Mouse (Mus musculus) stomach, postnatal 0 days (tissue): ENCODE measurements around the gene Rasa4. TPM values are rescaled to one million over a fixed set of nuclear protein-coding genes. Genes with fewer than 3 reads are reported as not detected.
A peak's percentile ranks its signal among the peaks of the same experiment; 100 is the strongest.

Source experiments
- ATAC-seq: fragments of 200-750 bp; cut with Nextera tagmentation; 2 replicates; pipeline ENCODE4 v1.8.0; 2017; ENCODE audit not compliant: low FRiP score, low TSS enrichment
- DNase-seq: peaks from one replicate; pipeline ENCODE4 v3.0.0-alpha.2; 2016; ENCODE audit warnings: low spot score
- H3K27ac ChIP-seq: fragments of 300-500 bp; sonication (generic); replicated peaks from 2 replicates; pipeline ENCODE4 v1.5.1; 2014; ENCODE audit warnings: mild to moderate bottlenecking, control low read depth
- H3K27me3 ChIP-seq: fragments of 300-500 bp; sonication (generic); 2 replicates; pipeline ENCODE4 v1.6.1; 2014; ENCODE audit warnings: low read length; ENCODE audit not compliant: control insufficient read depth, insufficient read depth
- H3K36me3 ChIP-seq: fragments of 300-500 bp; sonication (generic); 2 replicates; pipeline ENCODE4 v1.6.1; 2014; ENCODE audit warnings: low read length, mixed read lengths; ENCODE audit not compliant: control insufficient read depth, insufficient read depth
- H3K4me1 ChIP-seq: fragments of 300-500 bp; sonication (generic); replicated peaks from 2 replicates; pipeline ENCODE4 v1.6.1; 2014; ENCODE audit warnings: antibody characterized with exemption; ENCODE audit not compliant: control insufficient read depth, insufficient read depth
- H3K4me2 ChIP-seq: fragments of 300-500 bp; sonication (generic); replicated peaks from 2 replicates; pipeline ENCODE4 v1.6.1; 2014; ENCODE audit warnings: low read depth, mild to moderate bottlenecking, control low read depth, moderate library complexity
- H3K4me3 ChIP-seq: fragments of 300-500 bp; sonication (generic); 2 replicates; pipeline ENCODE4 v1.5.1; 2014; ENCODE audit warnings: low read depth, low read length, control low read depth
- H3K9ac ChIP-seq: fragments of 300-500 bp; sonication (generic); 2 replicates; pipeline ENCODE4 v1.6.1; 2014; ENCODE audit warnings: mild to moderate bottlenecking, low read length, control low read depth, mixed read lengths
- H3K9me3 ChIP-seq: fragments of 300-500 bp; sonication (generic); 2 replicates; pipeline ENCODE4 v1.6.1; 2016; ENCODE audit warnings: low read length; ENCODE audit not compliant: control insufficient read depth
- CTCF ChIP-seq: IDR thresholded peaks from 2 replicates; pipeline ENCODE4 v1.5.1; 2016; ENCODE audit warnings: antibody characterized with exemption, low read depth, mild to moderate bottlenecking, moderate library complexity
- EP300 ChIP-seq: optimal IDR thresholded peaks from 2 replicates; pipeline ENCODE3; 2016; ENCODE audit warnings: antibody characterized with exemption
- WGBS: fragments of 180-500 bp; shearing (Covaris S2); extraction: QIAGEN DNeasy Blood & Tissue Kit; methylation state at CpG from one replicate; pipeline ENCODE4 v1.1.7; 2014; 5-methylcytosine and 5-hydroxymethylcytosine counted together
- polyA plus RNA-seq: library from polyadenylated mRNA; unstranded; fragments of >200 nt; fragmentation: Nextera tagmentation; extraction: Ambion mirVana; gene quantifications from 2 replicates; pipeline ENCODE4 v1.2.1, GENCODE M21; 2015

Gene Rasa4
- polyA plus RNA-seq, 1 experiment from 2014 or later: 4.0 TPM

- 34% methylated on average over 6 of the region's 6 CpGs for WGBS
- ATAC-seq (no peak), DNase-seq (no peak)
- Histone ChIP-seq H3K36me3 (no peaks in the 10 kb centered on the region), H3K4me1 (peaks cover 10% of the 10 kb centered on the region), H3K27ac (no peak overlapping the region), H3K27me3 (no peaks in the 10 kb centered on the region), H3K4me3 (no peak overlapping the region), H3K9me3 (no peaks in the 10 kb centered on the region), H3K4me2 (no peak overlapping the region), H3K9ac (no peak overlapping the region)
- TF ChIP-seq EP300 (no peak), CTCF (no peak)
Observed at GRCm38 (mm10) chr5:136049926-136050325, 33.8 kb upstream of the Rasa4 start.

GRCm38 (mm10) chr5:136051231-136052085, 32.3 kb upstream of the Rasa4 start:
- no peaks in the 10 kb centered on the region for H3K9me3 ChIP-seq
- H3K4me3 ChIP-seq: no peak overlapping the region
- DNase-seq (peak; percentile 53), ATAC-seq (peak; percentile 66)
- H3K9ac ChIP-seq: no peak overlapping the region
- TF ChIP-seq EP300 (no peak), CTCF (no peak)
- no peaks in the 10 kb centered on the region for H3K27me3 ChIP-seq
- peaks cover 10% of the 10 kb centered on the region for H3K4me1 ChIP-seq
- H3K36me3 ChIP-seq: no peaks in the 10 kb centered on the region
- H3K4me2 ChIP-seq: no peak overlapping the region
- peak overlapping the region; percentile 76 for H3K27ac ChIP-seq
- 5% methylated on average over 10 of the region's 10 CpGs for WGBS

- DNase-seq: peak; percentile 70
- no peak overlapping the region for H3K4me2 ChIP-seq
- TF ChIP-seq EP300 (no peak), CTCF (no peak)
- no peaks in the 10 kb centered on the region for H3K27me3 ChIP-seq
- no peaks in the 10 kb centered on the region for H3K9me3 ChIP-seq
- no peak overlapping the region for H3K4me3 ChIP-seq
- WGBS: 68% methylated on average over 8 of the region's 8 CpGs
- peaks cover 13% of the 10 kb centered on the region for H3K4me1 ChIP-seq
- no peak overlapping the region for H3K9ac ChIP-seq
- ATAC-seq: peak; percentile 82
- H3K27ac ChIP-seq: peak overlapping the region; percentile 56
- no peaks in the 10 kb centered on the region for H3K36me3 ChIP-seq
Observed at GRCm38 (mm10) chr5:136052861-136053655, 30.7 kb upstream of the Rasa4 start.

- Histone ChIP-seq H3K4me1 (peaks cover 13% of the 10 kb centered on the region), H3K9me3 (no peaks in the 10 kb centered on the region), H3K4me3 (no peak within 1 kb of the TSS), H3K9ac (no peak within 1 kb of the TSS), H3K27me3 (no peaks in the 10 kb centered on the region), H3K4me2 (no peak within 1 kb of the TSS), H3K36me3 (no peaks in the 10 kb centered on the region), H3K27ac (peak within 1 kb of the TSS; percentile 59)
- ATAC-seq (peak; percentile 78), DNase-seq (peak; percentile 52)
- TF ChIP-seq CTCF: no peak
- no peak for TF ChIP-seq EP300
- WGBS: 59% methylated on average over 11 of the region's 11 CpGs
Observed at GRCm38 (mm10) chr5:136054301-136055077, 29.2 kb upstream of the Rasa4 start, which contains the start of gene Upk3bl. TSS of gene Upk3bl (plus strand) at chr5:136054492.

- no peak for DNase-seq
- Histone ChIP-seq H3K4me1 (peaks cover 13% of the 10 kb centered on the region), H3K36me3 (no peaks in the 10 kb centered on the region), H3K4me3 (no peak overlapping the region), H3K27me3 (no peaks in the 10 kb centered on the region), H3K4me2 (no peak overlapping the region), H3K9ac (no peak overlapping the region), H3K9me3 (no peaks in the 10 kb centered on the region), H3K27ac (no peak overlapping the region)
- TF ChIP-seq CTCF: peak; percentile 40
- no peak for TF ChIP-seq EP300
- no peak for ATAC-seq
- WGBS: 40% methylated on average over 4 of the region's 4 CpGs
Observed at GRCm38 (mm10) chr5:136056062-136056461, 27.7 kb upstream of the Rasa4 start.
